Mouse (Mus musculus) ES-Bruce4 (cell line): Measurements from ENCODE around the gene Trank1. TPM values are rescaled to one million over a fixed set of nuclear protein-coding genes. Genes with fewer than 3 reads are reported as not detected.

Experiments
- H3K27ac ChIP-seq: 2 replicates; pipeline ENCODE4 v1.5.1; 2012; ENCODE audit warnings: low read length, inconsistent platforms; ENCODE audit not compliant: insufficient read depth
- H3K27me3 ChIP-seq: 2 replicates; pipeline ENCODE4 v1.6.1; 2012; ENCODE audit warnings: mild to moderate bottlenecking, low read length, inconsistent platforms; ENCODE audit not compliant: control insufficient read depth, poor library complexity, insufficient read depth, severe bottlenecking
- H3K36me3 ChIP-seq: 2 replicates; pipeline ENCODE4 v1.6.1; 2012; ENCODE audit warnings: inconsistent platforms, mild to moderate bottlenecking, low read length, moderate library complexity; ENCODE audit not compliant: control insufficient read depth, poor library complexity, insufficient read depth, severe bottlenecking
- H3K4me1 ChIP-seq: one replicate; pipeline ENCODE4 v1.8.1; 2011; ENCODE audit warnings: low read length; ENCODE audit not compliant: control insufficient read depth, insufficient read depth
- H3K4me3 ChIP-seq: 2 replicates; pipeline ENCODE4 v1.5.1; 2011; ENCODE audit warnings: low read depth, mild to moderate bottlenecking, low read length
- H3K9ac ChIP-seq: 2 replicates; pipeline ENCODE4 v1.6.1; 2012; ENCODE audit warnings: low read depth, mild to moderate bottlenecking, inconsistent platforms; ENCODE audit not compliant: poor library complexity, severe bottlenecking
- H3K9me3 ChIP-seq: replicated peaks from 2 replicates; pipeline ENCODE4 v1.6.1; 2012; ENCODE audit warnings: mild to moderate bottlenecking, low read length, inconsistent platforms; ENCODE audit not compliant: control insufficient read depth, poor library complexity, insufficient read depth, severe bottlenecking
- CTCF ChIP-seq: IDR thresholded peaks from one replicate; pipeline ENCODE4 v1.8.1; 2011; ENCODE audit warnings: low read depth, low read length
- EP300 ChIP-seq: IDR thresholded peaks from 2 replicates; pipeline ENCODE4 v1.6.1; 2011; ENCODE audit warnings: low read depth, low read length; ENCODE audit not compliant: insufficient read depth
- POLR2A ChIP-seq: IDR thresholded peaks from one replicate; pipeline ENCODE4 v1.8.1; 2011; ENCODE audit warnings: low read length; ENCODE audit not compliant: insufficient read depth
- polyA plus RNA-seq: library from polyadenylated mRNA; stranded (reverse); fragments of >200 nt; gene quantifications from 2 replicates; pipeline ENCODE4 v1.2.4, GENCODE M21; 2011; ENCODE audit warnings: low read depth; ENCODE audit not compliant: missing spikeins, insufficient read depth, insufficient read length

Gene Trank1
- polyA plus RNA-seq, 1 experiment, result 0.90 TPM

DNA sequence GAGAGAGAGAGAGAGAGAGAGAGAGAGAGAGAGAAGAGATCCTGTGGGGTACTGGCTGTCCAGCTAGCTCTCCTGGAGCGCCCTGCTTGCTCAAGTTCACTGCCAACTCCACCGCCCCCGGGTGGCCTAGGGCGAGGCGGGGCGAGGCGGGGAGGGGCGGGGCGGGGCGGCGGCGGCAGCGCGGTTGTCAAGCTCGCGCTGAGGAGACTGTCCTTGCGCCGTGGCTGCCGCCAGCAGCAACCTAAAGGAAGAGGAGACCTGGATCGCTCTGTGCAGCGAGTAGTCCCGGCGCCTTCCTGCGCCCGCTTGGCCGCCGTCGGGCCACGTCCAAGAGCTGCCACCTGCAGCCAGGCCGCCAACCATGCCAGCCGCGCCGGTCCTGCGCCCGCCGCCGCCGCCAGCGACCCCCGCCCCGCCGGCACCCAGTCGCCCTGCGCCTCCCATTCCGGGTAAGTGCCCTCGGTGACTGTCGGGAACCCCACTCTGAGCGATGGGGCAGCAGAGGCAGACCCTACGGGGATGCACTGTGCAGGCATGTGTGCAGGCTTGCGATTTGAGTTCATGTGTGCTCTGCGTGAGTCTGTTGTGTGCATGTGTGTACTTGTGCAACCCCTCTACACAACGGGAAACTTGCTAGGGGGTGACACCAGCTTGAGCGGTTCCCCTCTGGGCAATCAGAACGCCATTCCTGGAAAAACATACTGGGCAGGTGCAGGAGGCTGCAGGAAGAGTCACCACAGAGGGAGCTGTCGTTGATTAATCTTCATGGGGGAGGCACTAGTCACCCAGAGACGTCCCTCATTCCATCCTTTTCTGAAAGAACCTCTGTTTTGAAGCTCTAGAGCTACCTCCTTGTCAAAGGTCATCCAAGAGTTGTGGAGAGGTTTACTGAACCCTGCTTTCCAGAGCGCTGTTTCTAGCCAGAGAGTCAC is 127.6 kb downstream of the Trank1 start, which contains the start of gene Dclk3:
Gene Dclk3 (plus strand): TSS at position 178 of the 932 bp plus-strand sequence.
- Histone ChIP-seq H3K9me3 (no peaks in the 10 kb centered on the region), H3K9ac (no peak within 1 kb of the TSS), H3K27ac (no peak within 1 kb of the TSS), H3K4me3 (peak within 1 kb of the TSS; percentile 75), H3K4me1 (no peaks in the 10 kb centered on the region), H3K27me3 (peaks cover 7% of the 10 kb centered on the region; the same call in 1 of the 2 replicates), H3K36me3 (no peaks in the 10 kb centered on the region)
- TF ChIP-seq CTCF (no peak), POLR2A (no peak), EP300 (no peak)

DNA sequence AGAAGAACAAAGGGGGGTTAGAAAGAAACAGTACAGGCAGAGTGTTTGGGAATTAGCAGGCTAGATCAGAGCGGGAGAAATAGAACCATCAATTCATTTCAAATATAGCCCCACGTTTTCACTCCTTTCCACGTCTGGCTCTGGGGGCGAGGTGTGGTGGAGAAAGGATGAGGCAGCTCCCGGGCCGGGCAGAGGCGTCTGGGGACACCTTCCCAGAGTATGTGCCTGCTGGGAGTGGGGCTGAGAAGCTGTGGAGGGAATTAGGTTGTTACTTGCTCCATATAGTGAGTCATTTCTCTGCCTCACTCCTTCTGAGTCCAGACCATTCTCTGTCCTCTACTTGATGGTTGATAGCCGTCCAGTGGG is 128.3 kb downstream of the Trank1 start:
- no peaks in the 10 kb centered on the region for H3K9me3 ChIP-seq
- H3K4me3 ChIP-seq, result no peak overlapping the region
- no peak overlapping the region for H3K9ac ChIP-seq
- no peak overlapping the region for H3K27ac ChIP-seq
- peaks cover 7% of the 10 kb centered on the region; the same call in 1 of the 2 replicates for H3K27me3 ChIP-seq
- no peaks in the 10 kb centered on the region for H3K4me1 ChIP-seq
- TF ChIP-seq POLR2A (no peak), EP300 (no peak), CTCF (no peak)
- H3K36me3 ChIP-seq, result no peaks in the 10 kb centered on the region

DNA sequence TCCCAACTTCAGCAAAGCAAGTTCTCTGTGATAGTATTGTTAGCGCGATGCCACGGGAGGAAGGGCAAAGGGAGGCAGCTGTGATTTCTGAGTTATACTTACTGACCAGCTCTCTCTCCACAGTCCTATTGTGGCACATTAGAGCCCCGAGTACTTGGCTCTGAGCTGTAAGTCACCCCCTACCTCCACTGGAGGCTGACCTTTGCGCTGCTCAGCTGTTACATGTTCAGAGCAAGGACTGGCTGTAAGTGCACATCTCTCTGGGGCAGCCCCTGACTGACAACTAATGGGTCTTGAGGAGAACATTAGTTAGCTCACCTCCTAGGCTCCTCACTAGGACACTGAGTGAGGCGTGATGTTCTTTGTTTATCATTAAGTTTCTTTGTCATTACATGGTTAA is 128.9 kb downstream of the Trank1 start:
- TF ChIP-seq POLR2A (no peak), CTCF (no peak), EP300 (no peak)
- Histone ChIP-seq H3K4me3 (no peak overlapping the region), H3K27ac (no peak overlapping the region), H3K9me3 (no peaks in the 10 kb centered on the region), H3K27me3 (peaks cover 7% of the 10 kb centered on the region; the same call in 1 of the 2 replicates), H3K36me3 (no peaks in the 10 kb centered on the region), H3K9ac (no peak overlapping the region), H3K4me1 (no peaks in the 10 kb centered on the region)

DNA sequence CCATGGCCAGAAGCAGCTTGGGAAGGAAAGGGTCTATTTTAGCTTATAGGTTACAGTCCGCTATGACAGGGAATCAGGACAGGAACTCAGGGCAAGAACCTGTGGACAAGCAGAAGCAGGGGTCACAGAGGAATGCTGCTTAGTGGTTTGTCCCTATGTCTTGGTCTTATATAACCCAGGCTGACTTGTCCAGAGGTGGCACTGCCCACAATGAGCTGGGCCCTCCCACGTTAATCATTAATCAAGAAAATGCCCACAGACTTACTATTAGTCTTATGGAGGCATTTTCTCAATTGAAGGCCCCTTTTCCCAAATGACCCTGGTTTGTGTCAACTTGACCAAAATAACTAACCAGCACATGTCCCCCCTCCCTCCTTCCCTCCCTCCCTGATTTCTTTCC is 129.6 kb downstream of the Trank1 start:
- Histone ChIP-seq H3K36me3 (no peaks in the 10 kb centered on the region), H3K4me1 (no peaks in the 10 kb centered on the region), H3K27me3 (peaks cover 7% of the 10 kb centered on the region; the same call in 1 of the 2 replicates), H3K4me3 (no peak overlapping the region), H3K27ac (no peak overlapping the region), H3K9ac (no peak overlapping the region), H3K9me3 (no peaks in the 10 kb centered on the region)
- TF ChIP-seq EP300, result no peak
- no peak for TF ChIP-seq CTCF
- TF ChIP-seq POLR2A, result no peak

Other genes starting within 250 kb of the Trank1 start
- gene Lrrfip2, start 194.1 kb upstream of the Trank1 start, polyA plus RNA-seq, result 55.3 and 62.0 TPM in 2 replicates
- 73.9 and 81.9 TPM in 2 replicates for gene Mlh1, start 39.9 kb upstream of the Trank1 start, polyA plus RNA-seq
- 20.1 and 20.2 TPM in 2 replicates for gene Epm2aip1, start 39.8 kb upstream of the Trank1 start, polyA plus RNA-seq
- gene Dclk3, start 127.3 kb downstream of the Trank1 start, polyA plus RNA-seq, result 0.27 TPM in 1 of 2 replicates, not detected in the other